Mouse (Mus musculus) neural tube, embryonic 11.5 days (tissue): ENCODE measurements around the gene Vmn2r29. TPM values are rescaled to one million over a fixed set of nuclear protein-coding genes. Genes with fewer than 3 reads are reported as not detected.

Source experiments
- ATAC-seq: fragments of 200-750 bp; cut with Nextera tagmentation; 2 replicates; pipeline ENCODE4 v1.8.0; 2017; ENCODE audit warnings: moderate number of reproducible peaks, mild to moderate bottlenecking, moderate TSS enrichment, moderate library complexity; ENCODE audit not compliant: insufficient read depth, low FRiP score, low TSS enrichment
- DNase-seq: peaks from one replicate; pipeline ENCODE4 v3.0.0-alpha.2; 2015; ENCODE audit warnings: low spot score
- H3K27ac ChIP-seq: fragments of 300-500 bp; sonication (generic); 2 replicates; pipeline ENCODE4 v1.5.1; 2014; ENCODE audit warnings: low read depth, mild to moderate bottlenecking, low read length
- H3K27me3 ChIP-seq: fragments of 300-500 bp; sonication (generic); 2 replicates; pipeline ENCODE4 v1.6.1; 2014; ENCODE audit warnings: mild to moderate bottlenecking, low read length, mixed read lengths; ENCODE audit not compliant: control insufficient read depth, insufficient read depth
- H3K36me3 ChIP-seq: fragments of 300-500 bp; sonication (generic); 2 replicates; pipeline ENCODE4 v1.6.1; 2014; ENCODE audit warnings: mild to moderate bottlenecking, low read length, moderate library complexity, mixed read lengths; ENCODE audit not compliant: control insufficient read depth, insufficient read depth
- H3K4me1 ChIP-seq: fragments of 300-500 bp; sonication (generic); 2 replicates; pipeline ENCODE4 v1.6.1; 2014; ENCODE audit warnings: low read length, mixed read lengths; ENCODE audit not compliant: control insufficient read depth, insufficient read depth
- H3K4me2 ChIP-seq: fragments of 300-500 bp; sonication (generic); 2 replicates; pipeline ENCODE4 v1.6.1; 2014; ENCODE audit warnings: low read depth, mild to moderate bottlenecking, moderate library complexity
- H3K4me3 ChIP-seq: fragments of 300-500 bp; sonication (generic); 2 replicates; pipeline ENCODE4 v1.5.1; 2014; ENCODE audit warnings: low read depth, low read length
- H3K9ac ChIP-seq: fragments of 300-500 bp; sonication (generic); 2 replicates; pipeline ENCODE4 v1.6.1; 2014; ENCODE audit warnings: mild to moderate bottlenecking, low read length
- H3K9me3 ChIP-seq: fragments of 300-500 bp; sonication (generic); 2 replicates; pipeline ENCODE4 v1.6.1; 2016; ENCODE audit warnings: low read length; ENCODE audit not compliant: control insufficient read depth
- WGBS: fragments of 180-500 bp; shearing (Covaris S2); extraction: QIAGEN DNeasy Blood & Tissue Kit; methylation state at CpG from one replicate; pipeline ENCODE4 v1.1.7; 2014; 5-methylcytosine and 5-hydroxymethylcytosine counted together
- polyA plus RNA-seq: library from polyadenylated mRNA; unstranded; fragments of >200 nt; fragmentation: Nextera tagmentation; extraction: Ambion mirVana; gene quantifications from 2 replicates; pipeline ENCODE4 v1.2.1, GENCODE M21; 2014

Vmn2r29 gene
- polyA plus RNA-seq, 1 experiment from 2014 or later, result 0.33 TPM

DNA sequence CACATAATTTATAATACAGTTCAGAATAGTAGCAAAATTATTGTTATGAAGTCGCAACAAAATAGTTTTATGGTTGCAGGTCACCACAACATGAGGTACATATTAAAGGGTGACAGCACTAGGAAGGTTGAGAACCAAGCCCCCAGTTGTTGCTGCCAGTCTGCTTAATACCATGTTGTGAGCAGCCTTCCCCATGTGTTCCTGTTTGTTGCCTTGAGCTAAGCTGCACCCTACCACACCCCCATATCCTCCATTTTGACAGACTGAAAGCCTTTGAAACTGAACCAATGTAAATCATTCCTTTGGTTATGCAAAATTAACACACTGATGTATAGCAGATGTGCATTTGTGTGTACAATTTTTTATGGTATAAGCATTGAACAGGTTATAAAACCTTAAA lies 61.2 kb downstream of the Vmn2r29 start:
- no peak for ATAC-seq
- 92% methylated on average over 1 of the region's 1 CpGs for WGBS
- no peaks in the 10 kb centered on the region for H3K4me1 ChIP-seq
- H3K4me3 ChIP-seq, result no peak overlapping the region
- no peaks in the 10 kb centered on the region for H3K9me3 ChIP-seq
- DNase-seq, result no peak
- no peak overlapping the region for H3K9ac ChIP-seq
- H3K36me3 ChIP-seq, result no peaks in the 10 kb centered on the region; the same call in none of the 2 replicates
- no peak overlapping the region for H3K27ac ChIP-seq
- no peaks in the 10 kb centered on the region for H3K27me3 ChIP-seq
- H3K4me2 ChIP-seq, result no peak overlapping the region

Other genes starting within 250 kb of the Vmn2r29 start
- 17.4 and 18.7 TPM in 2 replicates for gene Zfp954, start 125.8 kb downstream of the Vmn2r29 start, polyA plus RNA-seq
- gene Zfp773, start 110.6 kb downstream of the Vmn2r29 start, polyA plus RNA-seq, result 6.6 and 7.0 TPM in 2 replicates
- 3.6 and 4.0 TPM in 2 replicates for gene Zfp418, start 76.0 kb downstream of the Vmn2r29 start, polyA plus RNA-seq
- gene Zfp772, start 37.3 kb downstream of the Vmn2r29 start, polyA plus RNA-seq, result 11.0 and 11.1 TPM in 2 replicates
- 1.1 and 2.0 TPM in 2 replicates for gene Gm45844, start 31.0 kb upstream of the Vmn2r29 start, polyA plus RNA-seq
- 68.7 and 71.9 TPM in 2 replicates for gene Clcn4, start 53.5 kb upstream of the Vmn2r29 start, polyA plus RNA-seq
- not detected in 2 replicates for gene Vmn2r30, start 90.3 kb upstream of the Vmn2r29 start, polyA plus RNA-seq
- gene Gm45783, start 127.2 kb upstream of the Vmn2r29 start, polyA plus RNA-seq, result not detected in 2 replicates
- gene Vmn2r31, start 152.4 kb upstream of the Vmn2r29 start, polyA plus RNA-seq, result not detected in 2 replicates
- not detected in 2 replicates for gene Vmn2r32, start 232.7 kb upstream of the Vmn2r29 start, polyA plus RNA-seq